Mouse (Mus musculus) embryonic facial prominence, embryonic 15.5 days (tissue): ENCODE measurements around the gene Taar8b. TPM values are rescaled to one million over a fixed set of nuclear protein-coding genes. Genes with fewer than 3 reads are reported as not detected.
"Not testable (repeated sequence)": the region's sequence is repeated elsewhere in the genome, so short reads cannot be mapped to it uniquely, and the experiment has no call there.

Source experiments
- ATAC-seq: fragments of 200-750 bp; cut with Nextera tagmentation; 2 replicates; pipeline ENCODE4 v1.8.0; 2017; ENCODE audit warnings: low read depth, moderate TSS enrichment; ENCODE audit not compliant: insufficient number of reproducible peaks, low FRiP score, low TSS enrichment
- H3K27ac ChIP-seq: fragments of 300-500 bp; sonication (generic); replicated peaks from 2 replicates; pipeline ENCODE4 v1.5.1; 2015; ENCODE audit warnings: mild to moderate bottlenecking, inconsistent platforms
- H3K27me3 ChIP-seq: fragments of 300-500 bp; sonication (generic); 2 replicates; pipeline ENCODE4 v1.6.1; 2015; ENCODE audit warnings: inconsistent platforms
- H3K36me3 ChIP-seq: fragments of 300-500 bp; sonication (generic); 2 replicates; pipeline ENCODE4 v1.6.1; 2015; ENCODE audit warnings: mild to moderate bottlenecking, inconsistent platforms
- H3K4me1 ChIP-seq: fragments of 300-500 bp; sonication (generic); 2 replicates; pipeline ENCODE4 v1.6.1; 2015; ENCODE audit warnings: inconsistent platforms
- H3K4me2 ChIP-seq: fragments of 300-500 bp; sonication (generic); replicated peaks from 2 replicates; pipeline ENCODE4 v1.6.1; 2015; ENCODE audit warnings: mild to moderate bottlenecking, inconsistent platforms
- H3K4me3 ChIP-seq: fragments of 300-500 bp; sonication (generic); replicated peaks from 2 replicates; pipeline ENCODE4 v1.5.1; 2015; ENCODE audit warnings: mild to moderate bottlenecking, inconsistent platforms
- H3K9ac ChIP-seq: fragments of 300-500 bp; sonication (generic); 2 replicates; pipeline ENCODE4 v1.6.1; 2015; ENCODE audit warnings: inconsistent platforms
- H3K9me3 ChIP-seq: fragments of 300-500 bp; sonication (generic); replicated peaks from 2 replicates; pipeline ENCODE4 v1.6.1; 2016; ENCODE audit warnings: inconsistent platforms
- WGBS: fragments of 180-500 bp; shearing (Covaris S2); methylation state at CpG from one replicate; pipeline ENCODE4 v1.1.7; 2015; 5-methylcytosine and 5-hydroxymethylcytosine counted together
- polyA plus RNA-seq: library from polyadenylated mRNA; unstranded; fragments of >200 nt; fragmentation: Nextera tagmentation; extraction: Ambion mirVana; gene quantifications from 2 replicates; pipeline ENCODE4 v1.2.1, GENCODE M21; 2015

Taar8b gene
- polyA plus RNA-seq, 1 experiment from 2014 or later = not detected

GRCm38 (mm10) chr10:24101812-24102211, 9.7 kb upstream of the Taar8b start, which contains the start of gene Taar8c:
Gene Taar8c (minus strand): TSS chr10:24101912.
- ATAC-seq, H3K27ac ChIP-seq, H3K9ac ChIP-seq, H3K27me3 ChIP-seq, H3K4me2 ChIP-seq, H3K36me3 ChIP-seq, H3K4me3 ChIP-seq, H3K4me1 ChIP-seq, H3K9me3 ChIP-seq: not testable (repeated sequence)
- 87% methylated on average over 1 of the region's 3 CpGs for WGBS

GRCm38 (mm10) chr10:24097010-24097409, 4.9 kb upstream of the Taar8b start:
- not testable (repeated sequence) for H3K4me3 ChIP-seq, H3K27ac ChIP-seq, H3K27me3 ChIP-seq, H3K9me3 ChIP-seq, H3K36me3 ChIP-seq, ATAC-seq, H3K4me1 ChIP-seq, H3K4me2 ChIP-seq, H3K9ac ChIP-seq
- WGBS = 30% methylated on average over 2 of the region's 2 CpGs

- no peaks in the 10 kb centered on the region for H3K27me3 ChIP-seq
- no peaks in the 10 kb centered on the region for H3K36me3 ChIP-seq
- no peaks in the 10 kb centered on the region for H3K9me3 ChIP-seq
- 85% methylated on average over 2 of the region's 2 CpGs for WGBS
- ATAC-seq = no peak
- H3K4me1 ChIP-seq = no peaks in the 10 kb centered on the region
- no peak overlapping the region for H3K4me3 ChIP-seq
- H3K9ac ChIP-seq = no peak overlapping the region
- H3K4me2 ChIP-seq = no peak overlapping the region
- H3K27ac ChIP-seq = no peak overlapping the region
These were observed 4.9 kb downstream of the Taar8b start for GRCm38 (mm10) chr10:24087168-24087567.

GRCm38 (mm10) chr10:24086555-24086954, 5.5 kb downstream of the Taar8b start:
- Histone ChIP-seq H3K27me3 (no peaks in the 10 kb centered on the region), H3K27ac (no peak overlapping the region), H3K4me2 (no peak overlapping the region), H3K9ac (no peak overlapping the region), H3K36me3 (no peaks in the 10 kb centered on the region), H3K4me1 (no peaks in the 10 kb centered on the region), H3K9me3 (no peaks in the 10 kb centered on the region), H3K4me3 (no peak overlapping the region)
- ATAC-seq = no peak
- 66% methylated on average over 5 of the region's 5 CpGs for WGBS

GRCm38 (mm10) chr10:24085936-24086335, 6.2 kb downstream of the Taar8b start:
- H3K36me3 ChIP-seq = no peaks in the 10 kb centered on the region
- H3K9ac ChIP-seq = no peak overlapping the region
- no peak for ATAC-seq
- H3K27ac ChIP-seq = no peak overlapping the region
- H3K4me2 ChIP-seq = no peak overlapping the region
- no peaks in the 10 kb centered on the region for H3K9me3 ChIP-seq
- 77% methylated on average over 5 of the region's 5 CpGs for WGBS
- H3K27me3 ChIP-seq = no peaks in the 10 kb centered on the region
- no peak overlapping the region for H3K4me3 ChIP-seq
- no peaks in the 10 kb centered on the region for H3K4me1 ChIP-seq

- WGBS = 35% methylated on average over 3 of the region's 3 CpGs
- no peaks in the 10 kb centered on the region for H3K9me3 ChIP-seq
- no peaks in the 10 kb centered on the region for H3K4me1 ChIP-seq
- no peak overlapping the region for H3K4me3 ChIP-seq
- H3K27ac ChIP-seq = no peak overlapping the region
- H3K9ac ChIP-seq = no peak overlapping the region
- H3K27me3 ChIP-seq = no peaks in the 10 kb centered on the region
- no peaks in the 10 kb centered on the region for H3K36me3 ChIP-seq
- H3K4me2 ChIP-seq = no peak overlapping the region
- no peak for ATAC-seq
These were observed 11.9 kb downstream of the Taar8b start for GRCm38 (mm10) chr10:24080166-24080565.

- H3K4me1 ChIP-seq, H3K36me3 ChIP-seq, H3K27ac ChIP-seq, H3K9me3 ChIP-seq, H3K9ac ChIP-seq, H3K4me3 ChIP-seq, H3K27me3 ChIP-seq, ATAC-seq, H3K4me2 ChIP-seq: not testable (repeated sequence)
- WGBS = 65% methylated on average over 2 of the region's 4 CpGs
These were observed 15.9 kb downstream of the Taar8b start, which contains the start of gene Taar8a for GRCm38 (mm10) chr10:24076200-24076599. Gene Taar8a (plus strand): TSS chr10:24076500.

- not testable (repeated sequence) for H3K4me2 ChIP-seq, ATAC-seq
- 19% methylated on average over 2 of the region's 2 CpGs for WGBS
These were observed 17.3 kb downstream of the Taar8b start for GRCm38 (mm10) chr10:24074751-24075150.

GRCm38 (mm10) chr10:24058986-24059385, 33.1 kb downstream of the Taar8b start:
- H3K9me3 ChIP-seq = no peaks in the 10 kb centered on the region
- no peak overlapping the region for H3K4me3 ChIP-seq
- H3K27me3 ChIP-seq = no peaks in the 10 kb centered on the region
- no peaks in the 10 kb centered on the region for H3K4me1 ChIP-seq
- ATAC-seq = no peak
- no peak overlapping the region for H3K27ac ChIP-seq
- H3K9ac ChIP-seq = no peak overlapping the region
- H3K36me3 ChIP-seq = no peaks in the 10 kb centered on the region
- H3K4me2 ChIP-seq = no peak overlapping the region
- WGBS = 84% methylated on average over 3 of the region's 3 CpGs

More at GRCm38 (mm10) chr10:24074751-24075150, 17.3 kb downstream of the Taar8b start:
- not testable (repeated sequence) for H3K4me1 ChIP-seq, H3K9me3 ChIP-seq, H3K27ac ChIP-seq, H3K4me3 ChIP-seq, H3K27me3 ChIP-seq, H3K9ac ChIP-seq, H3K36me3 ChIP-seq

- no peaks in the 10 kb centered on the region for H3K9me3 ChIP-seq
These were observed 40.1 kb downstream of the Taar8b start for GRCm38 (mm10) chr10:24052039-24052438.

GRCm38 (mm10) chr10:24049210-24049609, 42.9 kb downstream of the Taar8b start, which contains the start of gene Taar7f:
Gene Taar7f (plus strand): TSS chr10:24049510.
- no peak within 1 kb of the TSS for H3K4me2 ChIP-seq
- no peaks in the 10 kb centered on the region for H3K27me3 ChIP-seq
- H3K9ac ChIP-seq = no peak within 1 kb of the TSS
- H3K9me3 ChIP-seq = no peaks in the 10 kb centered on the region
- no peaks in the 10 kb centered on the region for H3K36me3 ChIP-seq
- H3K4me1 ChIP-seq = no peaks in the 10 kb centered on the region
- no peak within 1 kb of the TSS for H3K27ac ChIP-seq
- ATAC-seq = no peak
- H3K4me3 ChIP-seq = no peak within 1 kb of the TSS

More at GRCm38 (mm10) chr10:24052039-24052438, 40.1 kb downstream of the Taar8b start:
- Histone ChIP-seq H3K4me1 (no peaks in the 10 kb centered on the region), H3K27me3 (no peaks in the 10 kb centered on the region), H3K36me3 (no peaks in the 10 kb centered on the region), H3K4me3 (no peak overlapping the region), H3K9ac (no peak overlapping the region), H3K4me2 (no peak overlapping the region), H3K27ac (no peak overlapping the region)
- WGBS = 52% methylated on average over 5 of the region's 5 CpGs
- ATAC-seq = no peak
